Mouse (Mus musculus): ENCODE results near the gene Coq3. TPM values are rescaled to one million over a fixed set of nuclear protein-coding genes. Genes with fewer than 3 reads are reported as not detected.
A peak's percentile ranks its signal among the peaks of the same experiment; 100 is the strongest.

The Coq3 gene
- polyA plus RNA-seq (2014; fragmentation: Nextera tagmentation; extraction: Ambion mirVana) = 14.5 and 14.6 TPM in 2 replicates

GRCm38 (mm10) chr4:21879565-21880220 is at the start of gene Coq3:
Gene Coq3, plus strand, starts transcription at chr4:21879673.
- peaks cover 6% of the 10 kb centered on the region for H3K4me1 ChIP-seq (ENCODE audit: control insufficient read depth, insufficient read depth, low read length)
- no peaks in the 10 kb centered on the region for H3K9me3 ChIP-seq (ENCODE audit: control insufficient read depth, low read length)
- peak within 1 kb of the TSS; percentile 61 for H3K4me3 ChIP-seq (ENCODE audit: low read depth, low read length)
- under 1% methylated on average over 51 of the region's 51 CpGs for WGBS
- peak within 1 kb of the TSS; percentile 70 for H3K9ac ChIP-seq (replicated peaks; ENCODE audit: low read depth, low read length)
- no peaks in the 10 kb centered on the region for H3K27me3 ChIP-seq (ENCODE audit: control insufficient read depth, insufficient read depth, low read length)
- no peaks in the 10 kb centered on the region for H3K36me3 ChIP-seq (ENCODE audit: control insufficient read depth, insufficient read depth, low read length)
- peak within 1 kb of the TSS; percentile 88 for H3K27ac ChIP-seq (ENCODE audit: low read depth, low read length)
- H3K4me2 ChIP-seq (ENCODE audit: low read depth, low read length) = peak within 1 kb of the TSS; percentile 66
- ATAC-seq (ENCODE audit: low read depth) = peak; percentile 95

GRCm38 (mm10) chr4:21832844-21833243 is 46.6 kb upstream of the Coq3 start:
- Histone ChIP-seq H3K9ac (replicated peaks; ENCODE audit: low read depth, low read length) (no peak overlapping the region), H3K4me1 (ENCODE audit: control insufficient read depth, insufficient read depth, low read length) (no peaks in the 10 kb centered on the region), H3K9me3 (ENCODE audit: control insufficient read depth, low read length) (no peaks in the 10 kb centered on the region), H3K4me2 (ENCODE audit: low read depth, low read length) (no peak overlapping the region), H3K27me3 (ENCODE audit: control insufficient read depth, insufficient read depth, low read length) (no peaks in the 10 kb centered on the region), H3K27ac (ENCODE audit: low read depth, low read length) (no peak overlapping the region), H3K36me3 (ENCODE audit: control insufficient read depth, insufficient read depth, low read length) (peaks cover 5% of the 10 kb centered on the region; the same call in 1 of the 2 replicates), H3K4me3 (ENCODE audit: low read depth, low read length) (no peak overlapping the region)
- WGBS = 95% methylated on average over 8 of the region's 8 CpGs
- ATAC-seq (ENCODE audit: low read depth) = no peak

GRCm38 (mm10) chr4:21847481-21848286 is 31.8 kb upstream of the Coq3 start, which contains the start of gene Pnisr:
Gene Pnisr, plus strand, starts transcription at chr4:21847583.
- H3K4me2 ChIP-seq (ENCODE audit: low read depth, low read length) = peak within 1 kb of the TSS; percentile 52
- no peaks in the 10 kb centered on the region for H3K9me3 ChIP-seq (ENCODE audit: control insufficient read depth, low read length)
- peak within 1 kb of the TSS; percentile 94 for H3K9ac ChIP-seq (replicated peaks; ENCODE audit: low read depth, low read length)
- peaks cover 17% of the 10 kb centered on the region for H3K4me1 ChIP-seq (ENCODE audit: control insufficient read depth, insufficient read depth, low read length)
- no peaks in the 10 kb centered on the region for H3K27me3 ChIP-seq (ENCODE audit: control insufficient read depth, insufficient read depth, low read length)
- peak; percentile 98 for ATAC-seq (ENCODE audit: low read depth)
- WGBS = under 1% methylated on average over 50 of the region's 50 CpGs
- H3K4me3 ChIP-seq (ENCODE audit: low read depth, low read length) = peak within 1 kb of the TSS; percentile 88
- H3K36me3 ChIP-seq (ENCODE audit: control insufficient read depth, insufficient read depth, low read length) = no peaks in the 10 kb centered on the region
- peak within 1 kb of the TSS; percentile 98 for H3K27ac ChIP-seq (ENCODE audit: low read depth, low read length)

GRCm38 (mm10) chr4:21848287-21848630 is 31.2 kb upstream of the Coq3 start:
- ATAC-seq (ENCODE audit: low read depth) = peak; percentile 86
- Histone ChIP-seq H3K36me3 (ENCODE audit: control insufficient read depth, insufficient read depth, low read length) (no peaks in the 10 kb centered on the region), H3K27ac (ENCODE audit: low read depth, low read length) (peak overlapping the region; percentile 98), H3K4me1 (ENCODE audit: control insufficient read depth, insufficient read depth, low read length) (peaks cover 17% of the 10 kb centered on the region), H3K9me3 (ENCODE audit: control insufficient read depth, low read length) (no peaks in the 10 kb centered on the region), H3K27me3 (ENCODE audit: control insufficient read depth, insufficient read depth, low read length) (no peaks in the 10 kb centered on the region), H3K4me2 (ENCODE audit: low read depth, low read length) (peak overlapping the region; percentile 52), H3K4me3 (ENCODE audit: low read depth, low read length) (peak overlapping the region; percentile 88), H3K9ac (replicated peaks; ENCODE audit: low read depth, low read length) (peak overlapping the region; percentile 94)
- under 1% methylated on average over 24 of the region's 24 CpGs for WGBS

GRCm38 (mm10) chr4:21857481-21857880 is 22.0 kb upstream of the Coq3 start:
- H3K27me3 ChIP-seq (ENCODE audit: control insufficient read depth, insufficient read depth, low read length) = no peaks in the 10 kb centered on the region
- no peak overlapping the region for H3K9ac ChIP-seq (replicated peaks; ENCODE audit: low read depth, low read length)
- H3K4me3 ChIP-seq (ENCODE audit: low read depth, low read length) = no peak overlapping the region
- H3K27ac ChIP-seq (ENCODE audit: low read depth, low read length) = no peak overlapping the region
- no peaks in the 10 kb centered on the region for H3K9me3 ChIP-seq (ENCODE audit: control insufficient read depth, low read length)
- WGBS = 86% methylated on average over 1 of the region's 1 CpGs
- peaks cover 34% of the 10 kb centered on the region for H3K36me3 ChIP-seq (ENCODE audit: control insufficient read depth, insufficient read depth, low read length)
- H3K4me2 ChIP-seq (ENCODE audit: low read depth, low read length) = no peak overlapping the region
- ATAC-seq (ENCODE audit: low read depth) = no peak
- H3K4me1 ChIP-seq (ENCODE audit: control insufficient read depth, insufficient read depth, low read length) = no peaks in the 10 kb centered on the region

- ATAC-seq (ENCODE audit: low read depth) = no peak
- Histone ChIP-seq H3K9me3 (ENCODE audit: control insufficient read depth, low read length) (no peaks in the 10 kb centered on the region), H3K36me3 (ENCODE audit: control insufficient read depth, insufficient read depth, low read length) (peaks cover 52% of the 10 kb centered on the region), H3K27ac (ENCODE audit: low read depth, low read length) (no peak overlapping the region), H3K4me3 (ENCODE audit: low read depth, low read length) (no peak overlapping the region), H3K4me2 (ENCODE audit: low read depth, low read length) (no peak overlapping the region), H3K27me3 (ENCODE audit: control insufficient read depth, insufficient read depth, low read length) (no peaks in the 10 kb centered on the region), H3K9ac (replicated peaks; ENCODE audit: low read depth, low read length) (no peak overlapping the region), H3K4me1 (ENCODE audit: control insufficient read depth, insufficient read depth, low read length) (no peaks in the 10 kb centered on the region)
- WGBS = 92% methylated on average over 1 of the region's 1 CpGs
Measured at GRCm38 (mm10) chr4:21865226-21865625, 14.2 kb upstream of the Coq3 start.

GRCm38 (mm10) chr4:21878776-21879175 is 697 bp upstream of the Coq3 start:
- peak overlapping the region; percentile 70; the same call in 1 of the 2 replicates for H3K9ac ChIP-seq (replicated peaks; ENCODE audit: low read depth, low read length)
- no peak overlapping the region for H3K27ac ChIP-seq (ENCODE audit: low read depth, low read length)
- H3K9me3 ChIP-seq (ENCODE audit: control insufficient read depth, low read length) = no peaks in the 10 kb centered on the region
- H3K4me2 ChIP-seq (ENCODE audit: low read depth, low read length) = peak overlapping the region; percentile 66
- WGBS = 14% methylated on average over 6 of the region's 6 CpGs
- peak overlapping the region; percentile 61; the same call in 1 of the 2 replicates for H3K4me3 ChIP-seq (ENCODE audit: low read depth, low read length)
- peaks cover 6% of the 10 kb centered on the region for H3K4me1 ChIP-seq (ENCODE audit: control insufficient read depth, insufficient read depth, low read length)
- ATAC-seq (ENCODE audit: low read depth) = no peak
- H3K27me3 ChIP-seq (ENCODE audit: control insufficient read depth, insufficient read depth, low read length) = no peaks in the 10 kb centered on the region
- peaks cover 7% of the 10 kb centered on the region; the same call in 1 of the 2 replicates for H3K36me3 ChIP-seq (ENCODE audit: control insufficient read depth, insufficient read depth, low read length)

- Histone ChIP-seq H3K4me3 (ENCODE audit: low read depth, low read length) (no peak overlapping the region), H3K27ac (ENCODE audit: low read depth, low read length) (no peak overlapping the region), H3K9ac (replicated peaks; ENCODE audit: low read depth, low read length) (no peak overlapping the region), H3K36me3 (ENCODE audit: control insufficient read depth, insufficient read depth, low read length) (no peaks in the 10 kb centered on the region), H3K4me1 (ENCODE audit: control insufficient read depth, insufficient read depth, low read length) (peaks cover 6% of the 10 kb centered on the region), H3K9me3 (ENCODE audit: control insufficient read depth, low read length) (no peaks in the 10 kb centered on the region), H3K27me3 (ENCODE audit: control insufficient read depth, insufficient read depth, low read length) (no peaks in the 10 kb centered on the region), H3K4me2 (ENCODE audit: low read depth, low read length) (no peak overlapping the region)
- WGBS = 93% methylated on average over 6 of the region's 6 CpGs
- no peak for ATAC-seq (ENCODE audit: low read depth)
Measured at GRCm38 (mm10) chr4:21882806-21883205, 3.3 kb downstream of the Coq3 start.

GRCm38 (mm10) chr4:21885831-21886230 is 6.4 kb downstream of the Coq3 start:
- H3K9ac ChIP-seq (replicated peaks; ENCODE audit: low read depth, low read length) = no peak overlapping the region
- H3K9me3 ChIP-seq (ENCODE audit: control insufficient read depth, low read length) = no peaks in the 10 kb centered on the region
- H3K36me3 ChIP-seq (ENCODE audit: control insufficient read depth, insufficient read depth, low read length) = no peaks in the 10 kb centered on the region
- H3K4me3 ChIP-seq (ENCODE audit: low read depth, low read length) = no peak overlapping the region
- H3K27me3 ChIP-seq (ENCODE audit: control insufficient read depth, insufficient read depth, low read length) = no peaks in the 10 kb centered on the region
- 87% methylated on average over 8 of the region's 8 CpGs for WGBS
- ATAC-seq (ENCODE audit: low read depth) = no peak
- no peak overlapping the region for H3K4me2 ChIP-seq (ENCODE audit: low read depth, low read length)
- H3K27ac ChIP-seq (ENCODE audit: low read depth, low read length) = no peak overlapping the region
- H3K4me1 ChIP-seq (ENCODE audit: control insufficient read depth, insufficient read depth, low read length) = no peaks in the 10 kb centered on the region
